Mouse (Mus musculus): Measurements from ENCODE around the gene Josd1. TPM values are rescaled to one million over a fixed set of nuclear protein-coding genes. Genes with fewer than 3 reads are reported as not detected.

Josd1 gene
- total RNA-seq, 2 experiments from 2014 or later, result 45.1 to 50.7 TPM

GRCm38 (mm10) chr15:79692334-79692733 is 4.6 kb upstream of the Josd1 start:
- DNase-seq, result no peak

GRCm38 (mm10) chr15:79691023-79691508 is 3.3 kb upstream of the Josd1 start:
- no peak for DNase-seq

- peak; percentile 96 for DNase-seq
Measured at GRCm38 (mm10) chr15:79690426-79691022, 2.8 kb upstream of the Josd1 start, which contains the start of gene Gtpbp1. TSS of gene Gtpbp1 (plus strand) at chr15:79690845.

GRCm38 (mm10) chr15:79689662-79690425 is 2.1 kb upstream of the Josd1 start:
- DNase-seq, result no peak

GRCm38 (mm10) chr15:79688268-79688956 is 693 bp upstream of the Josd1 start:
- DNase-seq, result no peak

GRCm38 (mm10) chr15:79687175-79687574 is 544 bp downstream of the Josd1 start:
- DNase-seq, result peak; percentile 67

GRCm38 (mm10) chr15:79686046-79686869 is 1.5 kb downstream of the Josd1 start:
- DNase-seq, result peak; percentile 5

GRCm38 (mm10) chr15:79685141-79685641 is 2.5 kb downstream of the Josd1 start:
- DNase-seq, result no peak

- DNase-seq, result no peak
Measured at GRCm38 (mm10) chr15:79684616-79685015, 3.1 kb downstream of the Josd1 start.

GRCm38 (mm10) chr15:79683707-79684465 is 3.8 kb downstream of the Josd1 start:
- DNase-seq, result peak; percentile 60

- DNase-seq, result no peak
Measured at GRCm38 (mm10) chr15:79683146-79683545, 4.6 kb downstream of the Josd1 start.

GRCm38 (mm10) chr15:79681973-79682372 is 5.7 kb downstream of the Josd1 start:
- no peak for DNase-seq

GRCm38 (mm10) chr15:79677936-79678335 is 9.8 kb downstream of the Josd1 start:
- no peak for DNase-seq

GRCm38 (mm10) chr15:79671828-79672348 is 15.8 kb downstream of the Josd1 start:
- peak; percentile 56 for DNase-seq

- DNase-seq, result no peak
Measured at GRCm38 (mm10) chr15:79670972-79671299, 16.8 kb downstream of the Josd1 start.

- peak; percentile 93 for DNase-seq
Measured at GRCm38 (mm10) chr15:79670249-79670971, 17.3 kb downstream of the Josd1 start, which contains the start of gene Tomm22. TSS of gene Tomm22 (plus strand) at chr15:79670861.

GRCm38 (mm10) chr15:79669195-79669594 is 18.5 kb downstream of the Josd1 start:
- peak; percentile 52 for DNase-seq

- DNase-seq, result no peak
Measured at GRCm38 (mm10) chr15:79664666-79665065, 23.1 kb downstream of the Josd1 start.

GRCm38 (mm10) chr15:79661852-79662251 is 25.9 kb downstream of the Josd1 start:
- DNase-seq, result peak; percentile 32

All from adrenal gland, postnatal 10 days (tissue).